Mouse (Mus musculus) brown adipose tissue, adult 24 weeks (tissue): ENCODE results near the gene Ube4b. TPM values are rescaled to one million over a fixed set of nuclear protein-coding genes. Genes with fewer than 3 reads are reported as not detected.

ENCODE experiments used
- H3K27ac ChIP-seq: fragments of 200-500 bp; replicated peaks from 2 replicates; pipeline ENCODE4 v1.5.1; 2012; ENCODE audit warnings: low read depth, mild to moderate bottlenecking, low read length
- H3K4me1 ChIP-seq: fragments of 200-500 bp; 2 replicates; pipeline ENCODE4 v1.6.1; 2012; ENCODE audit warnings: low read length, mixed read lengths; ENCODE audit not compliant: control insufficient read depth, insufficient read depth, insufficient read length
- H3K4me3 ChIP-seq: fragments of 200-500 bp; 2 replicates; pipeline ENCODE4 v1.5.1; 2012; ENCODE audit warnings: low read depth, mild to moderate bottlenecking, low read length, moderate library complexity; ENCODE audit not compliant: insufficient read depth
- polyA plus RNA-seq: library from polyadenylated mRNA; stranded (reverse); fragments of >200 nt; gene quantifications from 2 replicates; pipeline ENCODE4 v1.2.4, GENCODE M21; 2012; ENCODE audit not compliant: missing spikeins, insufficient read depth, insufficient read length

Gene Ube4b
- polyA plus RNA-seq, 1 experiment, result 29.3 TPM

- Histone ChIP-seq H3K27ac (no peak overlapping the region), H3K4me3 (no peak overlapping the region), H3K4me1 (no peaks in the 10 kb centered on the region)
Measured at GRCm38 (mm10) chr4:149323730-149324129, 102.8 kb downstream of the Ube4b start.

- no peak overlapping the region for H3K27ac ChIP-seq
- no peak overlapping the region for H3K4me3 ChIP-seq
- no peaks in the 10 kb centered on the region for H3K4me1 ChIP-seq
Measured at GRCm38 (mm10) chr4:149322718-149323117, 103.8 kb downstream of the Ube4b start.

- Histone ChIP-seq H3K4me3 (no peak overlapping the region), H3K27ac (no peak overlapping the region), H3K4me1 (no peaks in the 10 kb centered on the region)
Measured at GRCm38 (mm10) chr4:149322286-149322685, 104.3 kb downstream of the Ube4b start.

GRCm38 (mm10) chr4:149319088-149319487 lies 107.5 kb downstream of the Ube4b start:
- Histone ChIP-seq H3K27ac (no peak overlapping the region), H3K4me3 (no peak overlapping the region), H3K4me1 (no peaks in the 10 kb centered on the region)

GRCm38 (mm10) chr4:149317387-149317786 lies 109.2 kb downstream of the Ube4b start:
- Histone ChIP-seq H3K4me1 (no peaks in the 10 kb centered on the region), H3K4me3 (no peak overlapping the region), H3K27ac (no peak overlapping the region)

- no peak overlapping the region for H3K4me3 ChIP-seq
- no peak overlapping the region for H3K27ac ChIP-seq
- H3K4me1 ChIP-seq, result no peaks in the 10 kb centered on the region
Measured at GRCm38 (mm10) chr4:149314275-149314837, 112.2 kb downstream of the Ube4b start.

- Histone ChIP-seq H3K4me3 (no peak overlapping the region), H3K4me1 (no peaks in the 10 kb centered on the region), H3K27ac (no peak overlapping the region)
Measured at GRCm38 (mm10) chr4:149313558-149314253, 112.8 kb downstream of the Ube4b start.

GRCm38 (mm10) chr4:149311996-149312395 lies 114.6 kb downstream of the Ube4b start:
- Histone ChIP-seq H3K4me3 (no peak overlapping the region), H3K27ac (no peak overlapping the region), H3K4me1 (no peaks in the 10 kb centered on the region)

- peak overlapping the region; percentile 79; the same call in 1 of the 2 replicates for H3K27ac ChIP-seq
- peak overlapping the region; percentile 83 for H3K4me3 ChIP-seq
- peaks cover 7% of the 10 kb centered on the region for H3K4me1 ChIP-seq
Measured at GRCm38 (mm10) chr4:149308491-149308820, 118.1 kb downstream of the Ube4b start.

- Histone ChIP-seq H3K4me3 (peak within 1 kb of the TSS; percentile 83), H3K27ac (peak within 1 kb of the TSS; percentile 87), H3K4me1 (peaks cover 12% of the 10 kb centered on the region)
Measured at GRCm38 (mm10) chr4:149307596-149308490, 118.7 kb downstream of the Ube4b start, which contains the start of gene Kif1b. Gene Kif1b, minus strand, starts transcription at chr4:149307693.

GRCm38 (mm10) chr4:149306712-149307595 lies 119.6 kb downstream of the Ube4b start:
- H3K4me1 ChIP-seq, result peaks cover 18% of the 10 kb centered on the region
- H3K27ac ChIP-seq, result peak overlapping the region; percentile 87
- H3K4me3 ChIP-seq, result peak overlapping the region; percentile 74

GRCm38 (mm10) chr4:149305761-149306711 lies 120.5 kb downstream of the Ube4b start:
- Histone ChIP-seq H3K4me3 (peak overlapping the region; percentile 74), H3K27ac (peak overlapping the region; percentile 87), H3K4me1 (peaks cover 25% of the 10 kb centered on the region)

GRCm38 (mm10) chr4:149304466-149304865 lies 122.1 kb downstream of the Ube4b start:
- peaks cover 28% of the 10 kb centered on the region for H3K4me1 ChIP-seq
- no peak overlapping the region for H3K4me3 ChIP-seq
- peak overlapping the region; percentile 61; the same call in 1 of the 2 replicates for H3K27ac ChIP-seq

- Histone ChIP-seq H3K4me3 (no peak overlapping the region), H3K27ac (peak overlapping the region; percentile 61; the same call in 1 of the 2 replicates)
Measured at GRCm38 (mm10) chr4:149303502-149303901, 123.0 kb downstream of the Ube4b start.

More at GRCm38 (mm10) chr4:149303502-149303901, 123.0 kb downstream of the Ube4b start:
- H3K4me1 ChIP-seq, result peaks cover 30% of the 10 kb centered on the region
